Mouse (Mus musculus) liver, adult (tissue): ENCODE results near the gene Vmn1r212.

Source experiments
- GATA4 ChIP-seq: IDR thresholded peaks from 2 replicates; pipeline ENCODE4 v1.6.1; 2014; ENCODE audit warnings: mild to moderate bottlenecking, low read length; ENCODE audit not compliant: insufficient replicate concordance

Gene Vmn1r212

GRCm38 (mm10) chr13:22884105-22884504, at the start of gene Vmn1r212:
TSS of gene Vmn1r212 (minus strand) at chr13:22884205.
- no peak for TF ChIP-seq GATA4

GRCm38 (mm10) chr13:22879257-22879656, 4.7 kb downstream of the Vmn1r212 start:
- no peak for TF ChIP-seq GATA4

GRCm38 (mm10) chr13:22857461-22857860, 26.5 kb downstream of the Vmn1r212 start, which contains the start of gene Vmn1r211:
TSS of gene Vmn1r211 (minus strand) at chr13:22857561.
- TF ChIP-seq GATA4, result no peak

GRCm38 (mm10) chr13:22854760-22855159, 29.2 kb downstream of the Vmn1r212 start:
- no peak for TF ChIP-seq GATA4

DNA sequence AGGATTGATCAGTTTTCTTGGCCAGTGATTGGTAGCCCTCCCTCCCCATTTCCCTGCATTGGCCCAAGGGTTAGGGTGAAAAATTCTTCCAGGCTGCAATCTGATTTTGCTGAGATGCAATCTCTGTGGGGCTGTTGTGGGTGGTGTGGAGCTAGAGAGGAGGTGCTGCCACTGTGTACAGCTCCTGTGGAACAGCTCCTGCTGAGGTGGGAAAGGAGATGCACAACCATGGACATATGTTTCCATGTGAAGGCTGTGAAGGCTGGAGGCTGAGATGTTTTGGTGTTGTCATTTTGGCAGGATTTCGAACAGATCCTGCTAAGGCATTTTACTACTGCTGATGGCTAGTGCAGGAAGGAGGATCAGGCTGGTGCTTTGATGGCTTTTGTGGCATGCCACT, 37.2 kb downstream of the Vmn1r212 start:
- no peak for TF ChIP-seq GATA4
